Mouse (Mus musculus) heart, adult 2 months (tissue): ENCODE data around the gene Tm2d1. TPM values are rescaled to one million over a fixed set of nuclear protein-coding genes. Genes with fewer than 3 reads are reported as not detected.

Experiments
- DNase-seq, 2 experiments: peaks; one replicate each; pipeline ENCODE4 v3.0.0; 2021
- H3K27ac ChIP-seq: fragments of 200-600 bp; 2 replicates; pipeline ENCODE4 v1.8.1; 2022
- H3K27me3 ChIP-seq: fragments of 200-500 bp; 2 replicates; pipeline ENCODE4 v1.6.1; 2012; ENCODE audit warnings: mild to moderate bottlenecking, low read length, inconsistent platforms, mixed read lengths; ENCODE audit not compliant: control insufficient read depth, insufficient read depth
- H3K36me3 ChIP-seq: fragments of 200-500 bp; 2 replicates; pipeline ENCODE4 v1.6.1; 2012; ENCODE audit warnings: low read length, inconsistent platforms; ENCODE audit not compliant: control insufficient read depth, insufficient read depth
- H3K4me1 ChIP-seq: fragments of 200-500 bp; 2 replicates; pipeline ENCODE4 v1.6.1; 2011; ENCODE audit warnings: low read length; ENCODE audit not compliant: control insufficient read depth, insufficient read depth
- H3K4me3 ChIP-seq: fragments of 200-600 bp; 2 replicates; pipeline ENCODE4 v1.8.1; 2022
- H3K79me2 ChIP-seq: fragments of 200-500 bp; replicated peaks from 2 replicates; pipeline ENCODE4 v1.6.1; 2012; ENCODE audit warnings: mild to moderate bottlenecking, inconsistent platforms, low read length, moderate library complexity, mixed read lengths; ENCODE audit not compliant: control insufficient read depth, insufficient read depth
- H3K9ac ChIP-seq: fragments of 200-500 bp; 2 replicates; pipeline ENCODE4 v1.6.1; 2012; ENCODE audit warnings: low read depth, mild to moderate bottlenecking, control low read depth, inconsistent platforms, low read length, mixed read lengths
- CTCF ChIP-seq: fragments of 200-600 bp; IDR thresholded peaks from 2 replicates; pipeline ENCODE4 v1.8.1; 2022; ENCODE audit warnings: antibody characterized with exemption, mild to moderate bottlenecking, moderate library complexity
- EP300 ChIP-seq: fragments of 200-500 bp; IDR thresholded peaks from 2 replicates; pipeline ENCODE4 v1.6.1; 2011; ENCODE audit warnings: low read depth, low read length, control low read depth; ENCODE audit not compliant: insufficient read depth
- POLR2A ChIP-seq: fragments of 200-500 bp; IDR thresholded peaks from 2 replicates; pipeline ENCODE4 v1.6.1; 2011; ENCODE audit warnings: mild to moderate bottlenecking, low read depth, low read length, control low read depth; ENCODE audit not compliant: insufficient read depth
- WGBS: fragments of 180-500 bp; shearing (Covaris S2); methylation state at CpG from one replicate; pipeline ENCODE4 v1.1.7; 2018; 5-methylcytosine and 5-hydroxymethylcytosine counted together
- intact Hi-C: fragments of 180-260 bp; cut with DNase I; formaldehyde crosslinking; loops from one replicate; pipeline ENCODE4 v1.15.1; 2025
- polyA plus RNA-seq: library from polyadenylated mRNA; depleted of rRNA; stranded (reverse); fragments of >200 nt; gene quantifications from 2 replicates; pipeline ENCODE4 v1.2.3, GENCODE M21; 2012
- total RNA-seq, 2 experiments: library from RNA; stranded (reverse); gene quantifications; 2 replicates each; pipeline ENCODE4 v1.2.3; 2021

Tm2d1 gene
- total and polyA plus RNA-seq, 3 experiments = 20.0 to 49.2 (median 44.0) TPM

DNA sequence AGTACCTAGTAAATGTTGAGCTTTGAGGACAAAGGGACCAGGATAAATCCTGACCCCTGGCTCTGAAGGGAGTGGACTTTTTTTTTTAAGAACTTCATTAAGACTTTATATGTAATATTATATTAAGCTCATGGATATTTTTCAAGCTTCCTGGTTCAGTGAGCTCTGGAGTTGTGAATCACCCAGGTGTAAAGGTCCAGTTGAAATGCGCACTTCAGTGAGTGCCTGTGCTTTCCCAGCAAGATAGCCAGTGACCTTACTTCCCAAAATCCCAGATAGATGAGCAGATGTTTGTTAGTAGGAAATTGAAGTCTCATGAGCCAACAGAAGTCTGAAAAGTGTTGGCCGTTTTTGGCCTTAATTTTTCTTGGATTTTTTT, 18.5 kb upstream of the Tm2d1 start:
- intact Hi-C loops = no loop called here
- Histone ChIP-seq H3K79me2 (no peaks in the 10 kb centered on the region), H3K4me1 (no peaks in the 10 kb centered on the region), H3K27ac (no peak overlapping the region), H3K36me3 (no peaks in the 10 kb centered on the region), H3K4me3 (no peak overlapping the region), H3K27me3 (no peaks in the 10 kb centered on the region), H3K9ac (no peak overlapping the region)
- TF ChIP-seq EP300 (no peak), CTCF (no peak)
- no peak for DNase-seq
- 63% methylated on average over 2 of the region's 2 CpGs for WGBS

- no peak for TF ChIP-seq EP300
- TF ChIP-seq POLR2A = no peak
- TF ChIP-seq CTCF = no peak
- 53% methylated on average over 6 of the region's 6 CpGs for WGBS
- intact Hi-C loops = no loop called here
- Histone ChIP-seq H3K36me3 (no peaks in the 10 kb centered on the region), H3K27ac (no peak overlapping the region), H3K9ac (no peak overlapping the region), H3K79me2 (no peaks in the 10 kb centered on the region), H3K4me1 (no peaks in the 10 kb centered on the region), H3K27me3 (no peaks in the 10 kb centered on the region), H3K4me3 (no peak overlapping the region)
- DNase-seq = no peak
Measured at GRCm38 (mm10) chr4:98400926-98401583, 17.9 kb upstream of the Tm2d1 start.

GRCm38 (mm10) chr4:98395690-98396437, 12.8 kb upstream of the Tm2d1 start, which contains the start of gene Patj:
TSS of gene Patj (plus strand) at chr4:98395785.
- intact Hi-C loops = no loop called here
- H3K4me3 ChIP-seq = peak within 1 kb of the TSS; percentile 86
- peak; percentile 67 to 74 for DNase-seq
- H3K4me1 ChIP-seq = no peaks in the 10 kb centered on the region
- peak within 1 kb of the TSS; percentile 97 for H3K9ac ChIP-seq
- 3% methylated on average over 73 of the region's 73 CpGs for WGBS
- H3K79me2 ChIP-seq = no peaks in the 10 kb centered on the region
- no peaks in the 10 kb centered on the region for H3K36me3 ChIP-seq
- no peak for TF ChIP-seq EP300
- no peak for TF ChIP-seq POLR2A
- TF ChIP-seq CTCF = no peak
- H3K27ac ChIP-seq = peak within 1 kb of the TSS; percentile 52
- no peaks in the 10 kb centered on the region for H3K27me3 ChIP-seq

DNA sequence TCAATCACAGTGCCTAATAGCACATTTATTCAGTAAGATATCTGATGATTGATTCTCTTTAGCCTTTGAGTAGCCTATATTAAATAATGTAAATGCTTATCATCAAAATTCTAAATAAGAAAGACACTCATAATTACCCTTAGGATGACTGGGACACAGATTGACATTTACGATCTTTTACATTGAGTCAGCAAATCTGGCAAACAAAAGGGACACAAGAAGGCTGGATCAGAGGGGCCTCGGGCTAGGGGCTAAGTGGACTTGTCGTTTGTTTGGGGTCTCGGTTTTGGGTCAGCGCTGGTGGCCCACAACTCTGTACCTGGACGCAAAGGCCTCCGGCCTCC, 12.2 kb upstream of the Tm2d1 start:
- intact Hi-C loops = no loop called here
- DNase-seq = no peak
- H3K27me3 ChIP-seq = no peaks in the 10 kb centered on the region
- 13% methylated on average over 7 of the region's 7 CpGs for WGBS
- H3K4me1 ChIP-seq = no peaks in the 10 kb centered on the region
- TF ChIP-seq CTCF (no peak), POLR2A (no peak), EP300 (no peak)
- no peaks in the 10 kb centered on the region for H3K79me2 ChIP-seq
- peak overlapping the region; percentile 97 for H3K9ac ChIP-seq
- H3K36me3 ChIP-seq = no peaks in the 10 kb centered on the region
- H3K4me3 ChIP-seq = peak overlapping the region; percentile 86
- H3K27ac ChIP-seq = peak overlapping the region; percentile 52

GRCm38 (mm10) chr4:98385036-98385435, 1.9 kb upstream of the Tm2d1 start:
- Histone ChIP-seq H3K9ac (no peak overlapping the region), H3K4me3 (no peak overlapping the region), H3K27ac (no peak overlapping the region), H3K4me1 (no peaks in the 10 kb centered on the region; the same call in 1 of the 2 replicates), H3K36me3 (no peaks in the 10 kb centered on the region; the same call in 1 of the 2 replicates), H3K79me2 (peaks cover 2% of the 10 kb centered on the region; the same call in 1 of the 2 replicates), H3K27me3 (peaks cover 2% of the 10 kb centered on the region; the same call in 1 of the 2 replicates)
- TF ChIP-seq EP300 (no peak), POLR2A (no peak), CTCF (no peak)
- DNase-seq = no peak
- intact Hi-C loops = no loop called here
- WGBS = 63% methylated on average over 5 of the region's 5 CpGs

GRCm38 (mm10) chr4:98376943-98377342, 6.2 kb downstream of the Tm2d1 start:
- Histone ChIP-seq H3K79me2 (peaks cover 3% of the 10 kb centered on the region; the same call in 1 of the 2 replicates), H3K36me3 (peaks cover 4% of the 10 kb centered on the region), H3K4me1 (no peaks in the 10 kb centered on the region; the same call in none of the 2 replicates), H3K27ac (no peak overlapping the region), H3K27me3 (no peaks in the 10 kb centered on the region), H3K4me3 (no peak overlapping the region), H3K9ac (no peak overlapping the region)
- TF ChIP-seq POLR2A (no peak), CTCF (no peak), EP300 (no peak)
- DNase-seq = no peak
- intact Hi-C loops = no loop called here
- 100% methylated on average over 2 of the region's 2 CpGs for WGBS
